Mouse (Mus musculus): ENCODE measurements around the gene BC049762. TPM values are rescaled to one million over a fixed set of nuclear protein-coding genes. Genes with fewer than 3 reads are reported as not detected.

BC049762 gene
- total RNA-seq, 1 experiment from 2014 or later = 0.93 TPM

GRCm38 (mm10) chr11:51214021-51214420, 48.8 kb downstream of the BC049762 start:
- DNase-seq = no peak

DNA sequence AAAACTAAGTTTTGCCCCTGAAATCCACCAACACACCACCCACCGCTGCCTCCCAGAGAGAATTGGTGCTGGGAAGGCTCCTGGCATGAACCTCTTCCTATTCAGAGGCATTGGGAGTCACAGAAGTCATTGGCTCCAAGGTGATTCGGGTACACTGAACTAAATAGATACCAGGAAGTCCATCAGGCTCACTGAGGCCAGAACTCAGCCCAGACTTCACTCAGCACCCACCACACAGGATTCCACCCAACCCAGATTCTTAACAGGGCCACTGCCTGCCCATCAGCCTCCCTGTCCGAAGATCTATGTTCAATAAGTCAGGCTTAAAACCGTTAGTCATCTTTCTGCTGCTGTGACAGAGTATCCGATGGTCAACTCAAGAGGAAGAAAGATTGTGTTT, 51.4 kb downstream of the BC049762 start:
- DNase-seq = no peak

- DNase-seq = peak; percentile 14
Observed at GRCm38 (mm10) chr11:51207758-51208157, 55.1 kb downstream of the BC049762 start.

Other genes starting within 250 kb of the BC049762 start
- gene Olfr54, start 248.8 kb downstream of the BC049762 start, total RNA-seq (2021) = 0.38 and 0.48 TPM in 2 replicates
- not detected in 2 replicates for gene Olfr1375, start 214.9 kb downstream of the BC049762 start, total RNA-seq (2021)
- 6.2 and 8.6 TPM in 2 replicates for gene Zfp354a, start 203.8 kb downstream of the BC049762 start, total RNA-seq (2021)
- not detected in 2 replicates for gene Gm12569, start 42.6 kb downstream of the BC049762 start, total RNA-seq (2021)
- 78.3 and 92.0 TPM in 2 replicates for gene Clk4, start 1.3 kb downstream of the BC049762 start, total RNA-seq (2021)
- 7.2 and 7.5 TPM in 2 replicates for gene Col23a1, start 26.9 kb upstream of the BC049762 start, total RNA-seq (2021)